Mouse (Mus musculus) left cerebral cortex, adult 2 months (tissue): ENCODE measurements at regions not wholly inside any gene's neighbourhood (a gene's known extent, or its start where the extent isn't known, plus 50 kb on each side); places are given as distances from the start of the nearest gene placed in this dataset.

Experiments used
- DNase-seq, 2 experiments: peaks; one replicate each; pipeline ENCODE4 v3.0.0; 2021 to 2022; ENCODE audit warnings: low spot score in 2 of 2, mixed read lengths in 1 of 2; ENCODE audit errors: extremely low spot score in 1 of 2
- H3K27ac ChIP-seq: fragments of 200-600 bp; 2 replicates; pipeline ENCODE4 v1.8.1; 2022
- H3K4me3 ChIP-seq: fragments of 200-600 bp; 2 replicates; pipeline ENCODE4 v1.8.1; 2022
- CTCF ChIP-seq: fragments of 200-600 bp; IDR thresholded peaks from 2 replicates; pipeline ENCODE4 v1.8.1; 2022; ENCODE audit warnings: antibody characterized with exemption, mild to moderate bottlenecking, moderate library complexity
- intact Hi-C: fragments of 180-260 bp; cut with DNase I; formaldehyde crosslinking; loops from one replicate; pipeline ENCODE4 v1.15.1; 2025

DNA sequence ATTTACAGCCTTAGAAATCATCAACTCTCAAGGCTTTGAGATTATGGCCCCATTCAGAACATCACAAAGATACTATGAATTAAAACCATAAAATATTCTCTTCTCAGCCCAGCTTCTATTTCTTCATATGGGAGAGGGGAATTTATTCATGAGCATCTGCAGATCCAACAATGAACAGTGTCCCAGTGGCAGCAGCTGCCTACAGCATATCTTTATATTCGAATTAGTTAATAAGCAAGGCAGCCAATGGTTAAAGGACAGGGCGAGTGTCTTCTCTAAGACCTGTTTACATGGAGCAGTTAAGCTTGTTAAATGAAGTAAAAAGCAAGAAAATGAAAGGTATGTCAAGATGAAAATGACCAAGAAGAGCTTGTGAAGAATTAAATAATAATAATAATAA is 346.9 kb upstream of the C030005K15Rik start:
- Histone ChIP-seq H3K27ac (no peak overlapping the region), H3K4me3 (no peak overlapping the region)
- no peak for TF ChIP-seq CTCF
- intact Hi-C loops: no loop called here
- DNase-seq: no peak

GRCm38 (mm10) chr10:98084881-98085280 is 358.3 kb upstream of the C030005K15Rik start:
- intact Hi-C loops: no loop called here
- no peak for TF ChIP-seq CTCF
- Histone ChIP-seq H3K27ac (no peak overlapping the region), H3K4me3 (no peak overlapping the region)
- DNase-seq: no peak

- no peak for TF ChIP-seq CTCF
- Histone ChIP-seq H3K4me3 (no peak overlapping the region), H3K27ac (no peak overlapping the region)
- DNase-seq: no peak
- intact Hi-C loops: no loop called here
These were observed 389.7 kb upstream of the C030005K15Rik start for GRCm38 (mm10) chr10:98116296-98116695.

- intact Hi-C loops: no loop called here
- DNase-seq: no peak
- TF ChIP-seq CTCF: no peak
- Histone ChIP-seq H3K27ac (no peak overlapping the region), H3K4me3 (no peak overlapping the region)
These were observed 399.2 kb upstream of the C030005K15Rik start for GRCm38 (mm10) chr10:98125713-98126112.

DNA sequence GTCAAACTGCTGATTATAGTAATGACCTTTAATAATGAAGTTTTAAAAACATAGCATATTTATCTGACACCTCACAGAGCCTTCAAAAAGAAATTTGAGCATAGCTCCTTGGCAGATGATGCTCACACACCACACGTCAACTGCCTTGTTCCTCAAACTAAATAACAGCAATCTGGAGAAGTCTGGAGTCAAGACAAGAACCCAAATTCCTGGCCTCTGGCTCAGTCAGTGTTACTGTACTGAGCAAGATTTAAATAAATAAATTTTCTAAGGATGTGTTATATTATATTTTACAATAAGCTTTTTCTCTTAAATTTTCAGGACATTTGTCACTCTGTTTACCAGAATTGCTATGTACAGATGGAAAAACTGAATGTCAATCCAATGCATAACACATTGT is 408.5 kb upstream of the C030005K15Rik start:
- no peak for TF ChIP-seq CTCF
- DNase-seq: no peak
- intact Hi-C loops: no loop called here
- H3K4me3 ChIP-seq: no peak overlapping the region
- no peak overlapping the region for H3K27ac ChIP-seq

GRCm38 (mm10) chr10:98145773-98146172 is 419.2 kb upstream of the C030005K15Rik start:
- intact Hi-C loops: no loop called here
- no peak; the same call in none of the 2 replicates for TF ChIP-seq CTCF
- Histone ChIP-seq H3K27ac (no peak overlapping the region), H3K4me3 (no peak overlapping the region)
- no peak for DNase-seq

DNA sequence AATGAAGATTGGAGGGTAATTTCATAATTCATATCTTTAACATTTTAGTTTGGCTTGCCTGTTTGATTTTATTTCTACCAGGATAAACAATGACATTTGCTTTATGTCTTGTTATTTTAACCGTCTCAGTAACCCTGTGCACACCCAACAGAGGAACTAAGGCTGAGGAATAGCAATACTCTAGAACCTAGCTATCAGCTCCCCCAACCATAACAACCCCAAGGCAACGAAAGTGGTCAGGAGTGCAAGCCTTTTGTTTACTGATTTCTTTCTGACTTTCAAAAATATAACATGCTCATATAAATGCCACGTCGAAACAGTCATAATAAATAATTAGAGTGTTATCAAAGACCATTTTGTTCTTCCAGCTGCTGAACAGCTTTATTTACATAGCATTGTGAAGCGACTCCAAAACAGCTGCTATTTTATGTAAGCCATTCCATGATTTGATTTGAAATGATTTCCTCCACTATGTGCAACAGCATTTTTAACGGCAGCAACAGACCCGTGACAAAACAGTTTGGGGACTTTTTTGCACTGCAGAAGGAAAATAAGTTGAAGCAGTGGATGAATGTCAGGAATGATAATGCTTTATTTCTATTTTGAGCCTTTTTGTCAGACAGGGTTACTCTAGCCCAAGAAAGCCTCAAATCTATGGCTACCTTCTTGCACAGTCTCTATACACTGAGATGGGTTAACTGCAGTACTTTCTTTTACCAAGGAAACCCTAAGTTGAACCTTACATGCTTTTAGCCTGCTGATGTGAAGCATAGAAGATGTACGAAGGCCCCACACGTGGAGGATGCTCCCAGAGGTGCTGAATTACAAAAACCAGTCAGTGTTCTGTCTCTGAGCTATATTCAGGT is 420.7 kb upstream of the C030005K15Rik start:
- no peak for DNase-seq
- H3K4me3 ChIP-seq: no peak overlapping the region
- TF ChIP-seq CTCF: no peak
- intact Hi-C loops: no loop called here
- no peak overlapping the region for H3K27ac ChIP-seq

- TF ChIP-seq CTCF: no peak
- H3K4me3 ChIP-seq: no peak overlapping the region
- DNase-seq: no peak
- no peak overlapping the region for H3K27ac ChIP-seq
- intact Hi-C loops: no loop called here
These were observed 429.4 kb upstream of the C030005K15Rik start for GRCm38 (mm10) chr10:98155982-98156381.

- Histone ChIP-seq H3K27ac (no peak overlapping the region), H3K4me3 (no peak overlapping the region)
- DNase-seq: no peak
- intact Hi-C loops: no loop called here
- no peak for TF ChIP-seq CTCF
These were observed 459.1 kb upstream of the C030005K15Rik start for GRCm38 (mm10) chr10:98185666-98186065.

DNA sequence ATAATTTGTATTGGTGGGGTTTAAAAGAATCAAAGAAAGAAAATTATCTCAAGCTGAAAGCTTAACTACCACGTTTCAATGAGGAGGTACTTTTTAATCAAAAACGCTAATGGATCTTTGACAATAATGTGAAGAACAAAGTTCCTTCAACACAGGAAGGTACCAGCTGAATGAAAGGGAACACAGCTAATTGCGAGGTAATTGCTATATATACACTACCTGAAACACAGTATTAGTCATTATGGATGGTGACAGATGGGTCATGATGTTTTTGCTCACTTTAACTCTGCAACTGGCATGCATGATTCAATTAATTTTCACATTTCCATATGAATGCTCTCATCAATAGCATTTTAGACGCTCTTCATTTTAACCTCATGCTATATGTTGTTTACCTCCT is 470.3 kb upstream of the C030005K15Rik start:
- no peak for TF ChIP-seq CTCF
- DNase-seq: no peak
- Histone ChIP-seq H3K27ac (no peak overlapping the region), H3K4me3 (no peak overlapping the region)
- intact Hi-C loops: no loop called here

DNA sequence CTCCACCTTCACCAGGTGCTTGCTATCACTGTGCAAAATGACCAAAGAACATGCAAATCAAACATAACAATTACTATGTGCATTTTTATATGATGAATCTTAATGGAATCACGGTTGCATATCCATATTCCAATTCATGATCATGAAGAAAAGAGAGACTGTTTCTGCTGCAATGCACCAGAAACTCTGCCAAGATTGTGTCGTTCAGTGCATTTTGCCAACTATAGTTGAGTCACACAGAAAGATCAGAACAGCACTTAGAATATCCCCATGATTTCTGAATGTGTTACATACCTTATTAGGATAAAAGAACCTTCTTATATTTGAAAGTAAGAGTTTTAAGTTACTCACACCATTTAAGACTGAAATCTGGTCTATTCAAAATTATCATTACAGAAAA is 483.7 kb upstream of the C030005K15Rik start:
- intact Hi-C loops: no loop called here
- H3K4me3 ChIP-seq: no peak overlapping the region
- DNase-seq: no peak
- TF ChIP-seq CTCF: no peak
- no peak overlapping the region for H3K27ac ChIP-seq

- intact Hi-C loops: no loop called here
- no peak for TF ChIP-seq CTCF
- no peak for DNase-seq
- Histone ChIP-seq H3K27ac (peak overlapping the region; percentile 25; the same call in 1 of the 2 replicates), H3K4me3 (no peak overlapping the region)
These were observed 486.5 kb upstream of the C030005K15Rik start for GRCm38 (mm10) chr10:98212876-98213587.

DNA sequence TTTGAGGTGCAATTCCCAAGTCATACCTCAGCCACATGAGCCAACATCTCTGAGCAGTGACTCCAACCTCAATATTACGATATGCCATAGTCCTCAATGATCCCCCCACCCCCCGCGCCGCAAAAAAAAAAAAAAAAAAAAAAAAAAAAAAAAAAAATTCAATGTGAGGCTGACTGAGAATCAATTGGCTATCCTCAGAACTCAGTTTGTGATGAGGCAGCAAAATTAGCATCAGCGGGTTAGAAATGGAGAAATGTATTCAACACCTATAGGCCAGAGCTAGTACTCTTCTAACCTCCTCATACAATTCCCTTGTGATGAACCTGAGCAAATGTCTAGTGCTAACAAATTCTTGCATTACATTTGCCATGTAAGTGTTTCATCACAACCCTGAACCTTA is 504.5 kb upstream of the C030005K15Rik start:
- intact Hi-C loops: no loop called here
- Histone ChIP-seq H3K27ac (no peak overlapping the region), H3K4me3 (no peak overlapping the region)
- no peak for DNase-seq
- TF ChIP-seq CTCF: no peak
